Mouse (Mus musculus) gastrocnemius, adult 18-20 months (tissue): ENCODE results near the gene Depdc1b. TPM values are rescaled to one million over a fixed set of nuclear protein-coding genes. Genes with fewer than 3 reads are reported as not detected.

Source experiments
- DNase-seq: peaks from one replicate; pipeline ENCODE4 v3.0.0; 2021; ENCODE audit warnings: low spot score
- total RNA-seq, 2 experiments: library from RNA; stranded (reverse); gene quantifications; 2 replicates each; pipeline ENCODE4 v1.2.3; 2021

The Depdc1b gene
- total RNA-seq, 2 experiments from 2014 or later = not detected

- DNase-seq = no peak
These were observed 33.5 kb downstream of the Depdc1b start for GRCm38 (mm10) chr13:108349624-108350023.

- DNase-seq = no peak
These were observed 37.6 kb downstream of the Depdc1b start for GRCm38 (mm10) chr13:108353781-108354180.

DNA sequence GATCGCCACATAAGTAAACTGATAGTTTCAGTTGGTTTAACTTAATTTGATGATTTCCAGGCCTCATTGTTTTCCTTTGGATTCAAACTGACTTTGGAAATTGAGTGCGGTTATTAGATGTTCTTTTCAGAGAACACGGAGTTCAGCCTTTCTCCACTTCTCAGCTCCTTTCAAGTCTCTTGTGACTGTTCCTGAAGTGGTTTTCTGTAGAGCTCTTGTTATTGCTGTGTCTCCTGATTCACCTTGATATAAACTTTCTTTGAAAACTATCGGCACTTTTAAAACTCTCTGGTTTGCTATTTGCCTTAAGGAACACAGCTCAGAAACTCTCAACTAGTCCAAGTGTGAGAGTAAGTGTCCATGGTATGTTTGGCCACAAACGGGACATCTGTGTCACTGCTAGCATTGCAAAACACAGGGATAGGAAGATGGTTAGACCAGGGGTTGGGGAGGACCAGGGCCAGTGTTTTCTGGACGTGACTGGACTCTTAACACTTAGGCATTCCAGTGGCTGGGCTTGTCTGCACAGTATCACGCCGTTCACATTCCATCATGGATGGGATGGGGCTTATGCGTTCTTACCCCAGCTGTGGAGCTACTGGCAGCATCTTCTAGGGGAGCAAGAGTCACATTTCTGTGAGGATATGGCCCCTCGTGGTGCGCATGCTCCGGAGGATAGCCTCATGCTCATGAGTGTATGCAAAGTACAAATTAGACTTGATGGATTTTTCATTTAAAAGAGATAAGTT lies 38.8 kb downstream of the Depdc1b start:
- no peak for DNase-seq

DNA sequence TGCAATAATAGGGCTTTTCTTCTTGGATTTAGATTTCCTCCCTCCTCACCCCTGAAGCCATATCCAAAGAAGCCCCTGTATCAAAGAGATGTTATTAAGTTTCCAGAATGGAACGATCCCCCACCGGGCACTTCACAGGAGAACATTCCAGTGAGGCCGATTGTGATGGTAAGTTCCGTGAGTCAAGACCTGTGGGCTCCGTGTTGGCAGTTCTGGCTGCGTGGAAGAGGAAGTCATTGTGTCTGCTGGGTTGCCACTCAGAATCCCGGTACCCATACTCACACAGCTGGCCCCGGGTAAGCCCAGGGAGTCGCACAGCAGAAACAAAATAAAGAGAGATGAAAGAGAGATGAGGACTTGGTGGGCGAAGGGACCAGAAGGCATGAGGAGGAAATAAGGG lies 41.2 kb downstream of the Depdc1b start:
- DNase-seq = no peak

GRCm38 (mm10) chr13:108358228-108358627 lies 42.1 kb downstream of the Depdc1b start:
- DNase-seq = no peak

DNA sequence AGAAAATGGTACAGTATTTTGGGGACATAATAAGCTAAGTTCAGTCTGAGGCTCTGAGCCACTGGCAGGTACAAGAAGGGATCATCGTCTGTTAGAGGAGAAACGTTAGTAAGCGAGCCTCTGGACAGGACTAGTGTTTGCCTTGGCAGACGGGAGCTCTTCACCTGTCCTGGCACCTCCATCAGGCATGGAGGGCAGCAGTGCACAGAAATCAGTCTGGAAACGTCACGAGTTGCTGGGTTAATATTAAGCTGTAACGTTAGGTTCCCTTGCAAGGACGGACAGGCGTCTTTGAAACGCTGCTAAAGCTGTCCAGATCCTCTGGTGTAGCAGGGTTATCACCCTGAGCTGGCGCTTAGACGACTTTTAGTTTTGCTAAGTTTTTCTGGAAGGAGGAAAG lies 51.4 kb downstream of the Depdc1b start:
- DNase-seq = no peak

- no peak for DNase-seq
These were observed 54.3 kb downstream of the Depdc1b start for GRCm38 (mm10) chr13:108370241-108370941.

GRCm38 (mm10) chr13:108371352-108371921 lies 55.3 kb downstream of the Depdc1b start:
- no peak for DNase-seq

DNA sequence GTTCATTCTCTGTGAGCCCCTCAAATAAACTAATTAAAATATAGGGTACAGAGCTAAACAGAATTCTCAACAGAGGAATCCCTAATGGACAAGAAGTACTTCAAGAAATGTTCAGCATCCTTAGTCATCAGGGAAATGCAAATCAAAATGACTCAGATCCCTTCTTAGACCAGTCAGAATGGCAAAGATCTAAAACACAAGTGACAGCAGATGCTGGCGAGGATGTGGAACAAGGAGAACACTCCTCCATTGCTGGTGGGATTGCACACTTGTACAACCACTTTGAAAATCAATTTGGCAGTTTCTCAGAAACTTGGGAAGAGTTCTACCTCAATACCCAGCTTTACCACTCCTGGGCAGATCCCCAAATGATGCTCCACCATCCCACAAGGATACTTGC lies 57.1 kb downstream of the Depdc1b start:
- no peak for DNase-seq

DNA sequence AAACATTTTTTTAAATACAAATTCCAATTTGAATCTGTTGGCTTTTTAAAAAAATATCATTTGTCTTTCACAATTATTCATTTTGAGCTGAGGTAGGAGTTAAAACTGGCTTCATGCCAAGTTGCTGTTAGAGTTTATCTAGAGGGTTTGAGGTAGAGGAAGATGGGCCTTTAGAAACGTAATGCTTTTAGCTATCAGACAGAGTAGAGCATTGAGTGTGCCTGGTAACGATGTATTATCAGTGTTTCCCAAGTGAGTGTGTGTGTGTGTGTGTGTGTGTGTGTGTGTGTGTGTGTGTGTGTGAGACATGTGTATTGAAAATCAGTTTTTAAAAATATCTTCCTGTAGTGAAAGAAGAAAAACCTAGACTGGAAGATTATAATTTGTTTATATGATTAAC lies 60.5 kb downstream of the Depdc1b start:
- DNase-seq = no peak

DNA sequence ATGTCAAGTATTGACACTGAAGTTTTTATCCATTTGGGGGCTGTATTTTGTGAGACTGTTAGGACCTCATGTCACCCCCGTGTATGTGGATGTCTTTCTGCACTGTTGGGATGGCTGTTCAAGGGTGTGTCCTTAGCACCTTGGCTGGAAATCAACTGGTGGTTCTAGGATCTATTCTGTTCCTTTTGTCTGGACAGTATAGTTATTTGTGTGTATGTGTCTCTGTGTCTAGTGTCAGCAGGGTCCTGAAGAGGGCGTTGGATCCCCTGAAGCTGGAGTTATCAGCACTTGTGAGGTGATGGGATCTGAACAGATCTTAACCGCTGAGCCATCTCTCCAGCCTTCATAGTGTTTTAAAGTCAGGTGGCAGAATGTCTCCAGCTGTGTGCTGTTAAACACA lies 65.0 kb downstream of the Depdc1b start:
- DNase-seq = no peak

DNA sequence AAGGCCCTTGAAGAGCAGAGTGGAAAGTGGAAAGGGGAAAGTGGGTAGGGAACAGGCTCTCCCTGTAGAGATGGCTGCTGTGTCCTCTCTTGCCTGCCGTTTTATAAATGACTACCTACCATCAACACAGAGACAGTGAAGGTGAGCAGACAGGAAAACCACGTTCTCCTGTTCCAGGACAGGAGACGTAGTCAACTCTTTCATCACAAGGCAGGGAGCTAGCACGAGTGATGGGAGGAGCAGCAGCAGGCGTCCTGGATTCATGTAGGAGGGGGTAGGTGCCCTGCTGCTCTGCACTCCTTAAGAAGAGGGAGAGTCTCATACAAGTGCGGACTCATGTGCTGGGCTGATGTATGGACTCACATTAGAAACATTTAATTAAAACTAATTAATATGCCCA lies 66.9 kb downstream of the Depdc1b start:
- no peak for DNase-seq

DNA sequence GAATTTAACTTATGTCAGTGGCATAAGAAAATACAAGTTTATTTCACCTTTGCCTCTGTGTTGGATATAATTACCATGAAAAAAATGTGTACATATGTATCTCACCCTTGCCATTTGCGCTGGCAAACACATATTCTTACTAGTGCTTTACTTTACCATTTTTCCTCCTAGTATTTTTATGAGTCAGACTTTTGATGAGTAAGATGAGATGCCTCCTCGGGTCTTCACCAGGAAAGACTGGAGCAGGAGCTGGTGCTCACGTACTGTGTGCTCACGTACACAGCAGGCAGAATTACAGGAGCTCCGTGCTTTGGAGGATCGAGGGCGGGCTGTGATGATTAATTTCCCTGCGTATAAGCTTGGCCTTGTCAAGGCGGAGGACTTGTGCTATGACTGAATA lies 69.9 kb downstream of the Depdc1b start:
- no peak for DNase-seq

GRCm38 (mm10) chr13:108390565-108390964 lies 74.4 kb downstream of the Depdc1b start:
- DNase-seq = peak; percentile 7

DNA sequence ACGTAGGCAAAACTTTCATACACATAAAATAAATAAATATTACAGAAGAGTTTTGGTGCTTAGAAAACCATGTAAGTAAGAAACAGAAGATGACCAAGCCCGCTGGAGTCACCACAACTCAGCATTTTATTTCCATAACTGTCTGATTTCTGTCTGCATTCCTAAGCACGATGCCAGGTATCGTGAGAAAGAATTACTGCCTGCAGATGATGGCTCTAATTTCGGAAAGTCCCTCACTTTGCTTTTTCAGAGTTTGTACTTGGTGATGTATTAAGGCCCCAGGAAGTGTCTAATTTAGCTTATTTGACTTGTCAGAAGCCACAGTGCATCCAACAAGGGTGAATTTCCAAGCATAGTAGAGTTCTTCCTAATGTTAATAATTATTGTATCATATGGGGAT lies 87.1 kb downstream of the Depdc1b start:
- no peak for DNase-seq

GRCm38 (mm10) chr13:108404372-108404771 lies 88.2 kb downstream of the Depdc1b start:
- no peak for DNase-seq

DNA sequence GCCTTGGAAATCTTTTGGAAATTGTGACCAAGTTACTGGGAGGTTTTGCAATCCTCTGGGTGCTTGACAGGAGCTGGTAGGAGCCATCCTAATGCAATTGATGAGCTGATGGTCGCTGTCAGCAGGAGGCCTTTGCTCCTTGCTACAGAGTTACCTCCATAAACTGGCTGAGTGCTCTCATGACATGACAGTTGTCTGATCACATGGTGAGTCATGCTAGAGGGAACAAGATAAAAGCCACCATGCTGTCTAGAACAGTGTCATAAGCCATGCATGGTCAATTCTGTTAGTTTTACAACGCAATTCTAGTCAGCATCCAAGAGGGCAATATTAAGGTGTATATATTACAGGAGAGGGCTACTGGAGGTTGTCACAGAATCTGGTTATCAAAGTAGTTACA lies 99.3 kb downstream of the Depdc1b start:
- no peak for DNase-seq

DNA sequence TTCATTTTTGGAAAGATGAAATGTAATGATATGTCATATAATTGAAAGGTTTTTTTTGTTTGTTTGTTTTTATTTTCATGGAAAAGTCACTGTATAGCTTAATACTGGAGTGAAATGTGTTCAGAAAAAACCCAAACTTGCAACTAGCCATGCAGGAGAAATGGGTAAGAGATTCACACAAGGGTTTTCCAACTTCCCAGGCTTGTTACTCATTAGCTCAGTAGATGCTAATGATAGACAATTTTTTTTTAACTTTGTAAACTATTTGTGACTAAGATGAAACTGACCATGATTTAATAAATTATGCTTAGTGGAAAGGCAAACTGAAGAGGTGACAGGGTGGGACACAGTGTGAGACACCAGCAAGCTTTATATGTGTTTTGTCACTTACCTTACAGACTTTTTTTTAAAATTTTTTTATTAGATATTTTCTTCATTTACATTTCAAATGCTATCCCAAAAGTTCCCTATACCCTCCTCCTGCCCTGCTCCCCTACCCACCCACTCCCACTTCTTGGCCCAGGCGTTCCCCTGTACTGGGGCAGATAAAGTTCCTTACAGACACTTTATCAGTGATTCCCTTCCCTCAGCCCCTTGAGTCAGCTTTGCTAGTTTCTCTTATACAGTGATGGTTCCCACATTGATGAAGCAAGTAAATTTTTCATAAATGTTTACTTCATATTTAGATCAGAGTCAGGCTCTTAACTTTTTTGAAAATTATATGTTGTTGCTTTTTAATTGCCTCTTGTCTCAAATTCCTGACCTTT lies 102.8 kb downstream of the Depdc1b start:
- no peak for DNase-seq

DNA sequence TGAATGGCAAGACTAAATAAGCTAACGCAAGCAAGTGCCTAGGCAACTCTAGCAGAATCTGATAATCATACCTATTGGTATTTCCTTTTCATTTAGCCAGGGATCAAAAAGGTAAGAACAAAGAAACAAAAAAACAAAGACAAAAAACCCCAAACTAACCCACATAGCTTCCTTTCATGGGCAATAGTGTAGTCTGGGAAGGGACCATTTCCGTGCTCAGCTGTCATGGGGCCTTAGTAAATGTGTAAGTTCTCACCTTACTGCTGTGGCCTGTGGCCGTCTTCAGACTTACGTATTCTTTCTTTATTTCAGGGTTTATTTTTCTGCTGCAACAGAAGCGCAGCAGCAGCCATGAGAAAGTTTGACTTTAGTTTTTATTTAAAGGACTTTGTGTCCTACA lies 110.2 kb downstream of the Depdc1b start:
- no peak for DNase-seq

DNA sequence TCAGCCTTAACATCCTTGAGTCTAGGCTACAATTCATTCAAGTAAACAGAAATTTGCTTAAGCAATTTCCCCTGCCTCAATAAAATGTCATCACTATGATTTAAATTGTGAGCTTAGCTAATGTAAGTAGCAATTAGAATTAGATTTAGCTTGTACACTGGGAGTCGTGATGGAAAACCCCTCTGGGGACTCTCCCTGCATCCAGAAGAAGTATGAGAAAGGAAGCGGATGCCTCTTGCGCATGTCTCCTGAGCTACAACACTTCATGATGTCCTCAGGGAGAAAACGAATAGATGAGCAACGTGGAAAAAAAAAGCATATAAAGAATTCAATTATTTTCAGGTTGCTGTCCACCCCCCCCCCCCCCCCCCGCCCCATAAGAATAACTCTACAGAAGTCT lies 112.7 kb downstream of the Depdc1b start:
- no peak for DNase-seq

- no peak for DNase-seq
These were observed 113.5 kb downstream of the Depdc1b start for GRCm38 (mm10) chr13:108429623-108430022.

DNA sequence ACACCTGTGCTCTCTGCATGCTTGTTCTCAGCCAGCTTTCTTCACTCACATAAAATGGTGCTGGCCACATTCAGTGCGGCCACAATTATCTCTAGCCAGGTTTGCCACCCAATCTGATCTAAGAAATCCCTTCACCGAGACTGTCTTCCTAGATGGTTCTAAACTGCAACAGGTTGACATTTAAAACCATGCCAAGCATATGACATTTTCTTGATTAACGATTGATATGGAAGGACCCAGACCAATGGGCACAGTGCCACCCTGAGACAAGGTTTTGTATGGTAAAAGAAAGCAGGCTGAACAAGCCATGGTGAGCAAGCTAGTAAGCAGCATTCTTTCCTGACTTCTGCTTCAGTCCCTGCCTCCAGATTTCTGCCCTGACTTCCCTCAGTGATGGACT lies 115.6 kb downstream of the Depdc1b start:
- no peak for DNase-seq
